Mouse (Mus musculus) spleen, adult 2 months (tissue): ENCODE results near the gene Slc16a1.

Source experiments
- CTCF ChIP-seq: fragments of 200-500 bp; IDR thresholded peaks from 2 replicates; pipeline ENCODE4 v1.5.1; 2011; ENCODE audit warnings: mild to moderate bottlenecking, inconsistent platforms; ENCODE audit not compliant: insufficient read depth, insufficient read length, insufficient replicate concordance; ENCODE audit errors: extremely low read depth
- POLR2A ChIP-seq: fragments of 200-500 bp; IDR thresholded peaks from 2 replicates; pipeline ENCODE4 v1.6.1; 2011; ENCODE audit warnings: low read depth, low read length, inconsistent platforms

DNA sequence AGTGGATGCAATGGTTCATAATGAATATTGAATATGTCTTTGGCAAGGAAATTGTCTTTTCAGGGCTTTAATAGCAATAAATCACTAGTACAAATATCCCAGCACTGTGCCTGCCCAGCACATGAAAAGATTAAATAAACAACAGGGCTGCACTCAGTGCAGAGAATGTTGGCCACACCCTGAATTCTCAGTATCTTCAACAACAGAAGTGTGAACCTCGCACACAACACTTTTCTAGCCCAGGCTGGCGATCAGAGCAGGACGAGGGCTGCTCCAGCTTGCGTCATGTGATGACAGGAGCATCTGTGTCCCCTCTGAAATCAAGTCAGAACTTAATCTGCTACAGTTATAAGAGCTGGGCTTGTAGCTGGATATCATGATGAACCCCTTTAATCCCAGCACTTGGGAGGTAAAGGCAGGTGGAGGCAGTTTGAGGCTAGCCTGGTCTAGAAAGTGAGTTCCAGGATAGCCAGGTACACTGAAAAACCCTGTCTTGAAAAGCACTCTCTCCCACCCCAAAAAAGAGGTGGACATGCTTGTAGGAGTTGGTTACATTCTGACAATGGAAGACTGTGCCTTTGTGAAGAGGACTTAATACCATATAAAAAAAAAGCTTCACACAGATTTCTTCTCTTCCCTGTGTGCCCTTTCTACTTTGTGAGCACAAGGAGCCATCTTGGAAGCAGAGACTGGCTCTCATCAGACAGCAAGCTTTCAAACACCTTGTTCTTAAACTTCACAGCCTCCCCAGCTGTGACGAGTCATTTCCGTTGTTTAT, 27.8 kb upstream of the Slc16a1 start:
- TF ChIP-seq POLR2A: no peak
- no peak for TF ChIP-seq CTCF
